Mouse (Mus musculus) spleen, postnatal 36 days (tissue): ENCODE measurements around the gene Cdk14.

ENCODE experiments used
- DNase-seq, 2 experiments: peaks; one replicate each; pipeline ENCODE4 v3.0.0; 2022; ENCODE audit warnings: low spot score in 2 of 2, mixed read lengths in 1 of 2

The Cdk14 gene

GRCm38 (mm10) chr5:4898241-4898640 lies 521.9 kb downstream of the Cdk14 start:
- no peak for DNase-seq

- no peak for DNase-seq
Measured at GRCm38 (mm10) chr5:4894988-4895387, 525.1 kb downstream of the Cdk14 start.

DNA sequence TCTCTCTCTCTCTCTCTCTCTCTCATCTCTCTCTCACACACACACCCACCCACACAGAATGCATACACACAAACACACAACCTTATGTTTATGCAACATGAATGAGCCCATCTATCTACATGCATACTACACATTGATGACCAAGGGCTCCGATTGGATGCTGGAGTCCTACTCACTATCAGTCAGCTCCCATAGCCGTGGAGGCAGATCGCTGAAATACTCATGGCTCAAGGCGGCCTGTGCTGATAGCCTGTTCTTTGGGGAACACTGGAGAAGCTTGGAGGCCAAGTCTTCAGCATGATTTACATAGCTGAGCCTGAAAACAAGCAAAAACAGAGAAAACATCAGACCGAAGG lies 526.3 kb downstream of the Cdk14 start:
- DNase-seq: no peak

GRCm38 (mm10) chr5:4893206-4893851 lies 526.8 kb downstream of the Cdk14 start:
- DNase-seq: no peak

GRCm38 (mm10) chr5:4892734-4893133 lies 527.4 kb downstream of the Cdk14 start:
- DNase-seq: no peak

- no peak for DNase-seq
Measured at GRCm38 (mm10) chr5:4891862-4892704, 528.0 kb downstream of the Cdk14 start.

DNA sequence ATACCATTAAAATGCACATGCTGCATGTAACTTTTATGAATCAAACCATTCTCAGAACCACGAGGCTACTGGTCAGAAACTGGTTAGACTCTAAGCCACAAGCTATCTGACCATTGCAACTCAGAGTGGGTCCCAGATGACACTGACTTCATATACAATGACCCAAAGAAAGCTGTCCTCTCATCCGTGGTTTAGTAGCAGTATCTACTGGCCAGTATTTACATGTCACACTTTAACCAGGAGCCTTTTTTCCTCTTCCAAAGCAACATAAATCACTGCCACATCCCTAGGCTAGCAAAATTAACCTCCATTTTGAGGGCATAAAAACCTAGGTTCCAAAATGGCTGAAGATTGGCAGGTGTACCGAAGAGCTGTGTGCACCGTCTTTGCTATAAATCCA lies 533.0 kb downstream of the Cdk14 start:
- no peak for DNase-seq

DNA sequence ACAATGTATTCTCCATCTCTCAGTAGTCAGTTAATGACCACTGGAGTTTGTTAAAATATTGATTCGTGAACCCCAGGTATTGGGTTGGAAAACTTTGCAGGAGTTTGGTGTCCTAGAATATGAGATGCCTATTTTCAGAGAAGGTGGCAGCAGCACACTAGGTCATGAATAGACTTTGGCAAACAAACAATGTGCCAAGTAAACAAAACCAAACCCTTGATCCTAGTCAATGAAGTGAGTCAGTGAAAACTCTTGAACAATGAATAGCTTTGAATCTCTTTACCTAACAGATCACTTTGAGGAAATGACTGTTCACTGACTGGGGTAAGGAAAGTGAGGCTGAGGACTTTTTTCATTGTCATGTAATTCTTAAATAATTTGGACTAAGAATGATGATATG lies 537.3 kb downstream of the Cdk14 start:
- DNase-seq: no peak

- DNase-seq: no peak
Measured at GRCm38 (mm10) chr5:4880331-4880730, 539.8 kb downstream of the Cdk14 start.

DNA sequence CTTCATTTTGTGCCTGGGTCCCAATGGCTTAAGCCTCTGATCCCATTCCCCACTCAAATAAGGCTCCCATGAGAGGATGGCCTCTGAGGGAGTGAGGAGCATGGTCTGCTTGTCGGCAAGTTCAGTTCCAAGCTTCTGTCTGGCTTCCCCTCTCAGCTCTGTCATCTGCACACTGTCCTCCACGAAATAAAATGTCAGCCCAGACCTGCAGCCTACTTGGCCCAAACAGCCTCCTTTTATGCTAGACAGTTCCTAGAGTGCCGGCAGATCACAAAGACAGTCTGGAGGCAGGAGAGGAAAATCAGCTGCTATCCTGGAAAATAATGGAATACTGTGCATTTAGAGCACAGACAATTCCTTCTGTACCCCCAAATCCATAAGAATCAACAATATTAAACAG lies 541.2 kb downstream of the Cdk14 start:
- no peak for DNase-seq

- no peak for DNase-seq
Measured at GRCm38 (mm10) chr5:4877638-4878037, 542.5 kb downstream of the Cdk14 start.

GRCm38 (mm10) chr5:4877131-4877631 lies 542.9 kb downstream of the Cdk14 start:
- DNase-seq: no peak

GRCm38 (mm10) chr5:4876653-4877091 lies 543.4 kb downstream of the Cdk14 start:
- no peak for DNase-seq

DNA sequence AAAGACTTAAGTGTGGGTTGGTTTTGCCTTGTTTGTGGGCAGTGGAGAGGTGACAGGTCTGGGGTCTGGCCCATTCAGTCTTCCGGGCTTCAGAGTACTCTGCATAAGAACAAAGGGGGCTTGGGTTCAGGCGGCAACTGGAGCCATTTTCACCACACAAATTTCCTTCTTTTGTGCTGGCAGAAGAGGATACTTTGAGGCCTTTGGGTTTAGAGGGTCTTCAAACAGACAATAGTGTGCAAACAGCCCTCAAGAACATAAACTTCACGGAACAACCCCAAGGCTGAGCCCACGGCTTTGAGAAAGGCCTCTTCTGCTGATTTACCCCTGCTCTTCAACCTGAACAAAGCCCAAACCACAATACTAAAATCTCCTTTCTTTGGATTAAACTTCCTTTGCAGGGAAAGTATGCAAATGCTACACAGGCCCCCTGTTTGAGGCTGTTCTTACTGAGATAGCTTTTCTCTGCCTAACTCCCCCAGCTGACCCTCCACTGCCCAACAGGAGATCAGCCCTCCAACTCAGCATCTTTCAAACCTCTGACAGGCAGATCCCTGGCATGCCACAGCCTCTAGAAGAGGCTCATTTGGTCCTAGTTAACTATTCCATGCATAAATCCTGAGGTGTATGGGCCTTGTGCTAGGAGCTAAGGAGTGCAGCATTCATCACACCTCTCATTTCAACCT lies 549.9 kb downstream of the Cdk14 start:
- no peak for DNase-seq

DNA sequence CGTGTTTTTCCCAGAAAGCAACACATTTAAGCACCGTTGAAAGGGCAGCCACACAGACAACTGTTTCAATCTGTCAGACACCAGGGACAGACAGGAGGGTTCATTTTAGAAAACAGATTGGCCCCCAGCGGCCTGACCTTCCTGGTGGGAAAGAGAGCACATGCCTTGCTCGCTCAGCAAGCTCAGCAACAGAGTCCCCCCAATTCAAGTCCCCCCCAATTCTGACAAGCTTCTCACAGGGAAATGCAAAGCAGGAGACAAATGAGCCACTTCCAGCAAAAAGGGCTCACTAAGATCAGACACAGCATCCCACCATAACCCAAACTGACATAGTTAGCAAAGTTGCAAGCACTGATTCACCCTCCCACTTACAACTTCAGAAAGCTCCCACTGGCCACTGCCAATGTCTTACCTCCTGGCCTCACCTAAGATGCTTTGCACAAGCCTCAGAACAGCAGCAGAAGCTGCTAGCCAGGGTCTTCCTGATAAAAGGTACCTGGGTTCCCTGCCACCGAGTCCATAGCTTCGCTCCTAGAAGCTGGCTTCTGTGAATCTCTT lies 551.5 kb downstream of the Cdk14 start:
- no peak for DNase-seq

DNA sequence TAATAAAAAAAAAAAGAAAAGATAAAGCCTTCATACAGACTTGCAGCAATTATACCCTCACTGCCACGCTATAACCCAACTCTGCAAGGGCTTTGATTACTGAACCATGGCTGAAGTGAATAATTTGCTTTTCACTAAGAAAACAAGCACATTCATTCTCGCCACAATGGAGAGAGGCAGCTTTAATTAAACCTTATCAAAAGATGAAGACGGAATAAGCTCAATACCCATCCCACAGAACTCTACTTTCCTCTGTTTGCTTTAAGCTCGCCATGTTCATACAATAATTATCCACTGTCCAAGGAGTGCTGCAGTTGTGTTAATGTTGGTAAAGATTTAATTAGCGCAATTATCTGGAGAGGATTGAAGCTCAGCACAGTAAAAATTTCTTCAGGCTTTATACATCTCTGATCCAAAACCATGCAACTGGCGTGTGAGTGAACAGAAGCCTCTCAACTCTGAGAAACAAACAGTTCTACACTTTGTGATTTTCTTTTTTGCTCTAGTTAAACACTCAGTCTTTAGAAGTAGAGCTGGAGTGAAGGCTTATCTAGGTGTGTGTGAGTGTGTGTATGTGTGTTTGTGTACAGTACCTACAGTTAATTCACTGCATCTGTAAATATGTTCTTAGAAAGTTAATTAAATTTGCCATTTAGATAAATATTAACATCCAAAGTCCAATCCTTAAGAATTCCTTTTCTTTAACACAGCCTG lies 552.1 kb downstream of the Cdk14 start:
- DNase-seq: no peak

DNA sequence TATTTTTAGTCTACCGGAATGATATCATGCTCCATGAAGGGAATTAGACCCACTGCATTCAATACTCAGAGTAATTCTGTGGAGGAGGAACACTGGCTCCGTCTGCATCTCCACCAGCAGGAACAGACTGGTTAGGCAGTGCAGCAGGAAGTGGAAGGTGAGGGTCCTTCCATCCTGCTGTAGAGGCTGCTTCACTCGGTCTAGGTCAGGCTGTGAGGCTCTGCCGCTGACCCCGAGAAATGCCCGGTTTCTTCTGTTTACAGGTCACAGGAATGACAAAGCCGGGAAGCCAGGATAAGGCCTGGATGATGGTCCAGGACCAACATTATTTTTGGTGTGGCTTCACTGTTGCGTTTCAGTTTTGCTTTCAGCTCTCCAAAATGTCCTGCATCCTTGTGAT lies 553.2 kb downstream of the Cdk14 start:
- no peak for DNase-seq

- no peak for DNase-seq
Measured at GRCm38 (mm10) chr5:4866099-4866498, 554.0 kb downstream of the Cdk14 start.

- no peak for DNase-seq
Measured at GRCm38 (mm10) chr5:4861592-4861991, 558.5 kb downstream of the Cdk14 start.

GRCm38 (mm10) chr5:4861141-4861540 lies 559.0 kb downstream of the Cdk14 start:
- no peak for DNase-seq

GRCm38 (mm10) chr5:4858032-4858641 lies 562.0 kb downstream of the Cdk14 start:
- no peak for DNase-seq
